Mouse (Mus musculus): ENCODE results near the gene Mfap1b. TPM values are rescaled to one million over a fixed set of nuclear protein-coding genes. Genes with fewer than 3 reads are reported as not detected.

Gene Mfap1b
- polyA plus RNA-seq, 1 experiment from 2014 or later: 79.7 TPM

DNA sequence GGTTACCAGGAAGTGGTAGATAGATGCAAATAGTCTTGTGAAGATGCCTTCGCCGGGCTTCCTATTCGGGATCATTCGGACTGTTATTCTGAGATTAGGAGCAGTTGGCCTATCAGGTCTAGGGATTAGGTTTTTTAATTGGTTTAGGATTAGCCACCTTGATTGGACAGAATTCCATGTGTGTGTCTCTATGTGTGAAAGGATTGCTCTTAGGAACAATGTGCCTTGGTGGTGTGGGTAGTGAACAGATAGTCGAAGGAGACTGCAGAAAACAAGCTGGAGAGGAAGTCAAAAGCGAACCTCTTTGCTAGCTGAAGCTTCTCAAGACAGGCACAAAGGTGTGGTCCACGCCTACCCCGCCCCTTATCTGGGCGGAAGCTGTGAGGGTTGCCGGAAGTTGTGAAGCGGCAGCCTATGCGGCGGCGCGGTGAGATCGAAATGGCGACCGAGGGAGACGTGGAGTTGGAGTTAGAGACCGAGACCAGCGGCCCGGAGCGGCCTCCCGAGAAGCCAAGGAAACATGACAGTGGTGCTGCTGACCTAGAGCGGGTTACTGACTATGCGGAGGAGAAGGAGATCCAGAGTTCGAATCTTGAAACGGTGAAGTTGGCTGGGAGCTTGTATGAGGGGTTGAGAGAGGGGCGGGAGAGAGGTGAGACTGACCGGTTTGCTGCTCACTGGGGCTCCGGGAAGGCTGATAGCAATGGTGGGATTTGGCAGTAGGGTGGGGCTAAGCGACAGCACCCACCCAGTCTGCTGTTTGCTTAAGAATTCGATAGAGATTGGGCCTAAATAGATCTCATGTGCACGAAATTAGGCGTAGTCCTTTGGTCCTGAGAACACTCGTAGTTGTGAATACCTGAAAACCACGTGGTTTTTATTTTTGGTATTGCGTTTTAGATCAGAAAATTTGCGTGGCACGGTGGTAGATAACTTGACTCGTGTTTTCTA, 16.9 kb downstream of the Mfap1b start, which contains the start of gene Serinc4:
Gene Serinc4 (minus strand): TSS at position 90 of the 951 bp plus-strand sequence.
- Histone ChIP-seq H3K4me1 (replicated peaks) (peaks cover 24% of the 10 kb centered on the region), H3K4me3 (peak within 1 kb of the TSS; percentile 78), H3K27me3 (no peaks in the 10 kb centered on the region), H3K4me2 (peak within 1 kb of the TSS; percentile 70), H3K9me3 (no peaks in the 10 kb centered on the region), H3K27ac (peak within 1 kb of the TSS; percentile 76), H3K9ac (peak within 1 kb of the TSS; percentile 83), H3K36me3 (peaks cover 46% of the 10 kb centered on the region)
- whole genome bisulfite sequencing: 6% methylated on average over 41 of the region's 41 CpGs
- ATAC-seq (ENCODE audit: low FRiP score): peak; percentile 91

DNA sequence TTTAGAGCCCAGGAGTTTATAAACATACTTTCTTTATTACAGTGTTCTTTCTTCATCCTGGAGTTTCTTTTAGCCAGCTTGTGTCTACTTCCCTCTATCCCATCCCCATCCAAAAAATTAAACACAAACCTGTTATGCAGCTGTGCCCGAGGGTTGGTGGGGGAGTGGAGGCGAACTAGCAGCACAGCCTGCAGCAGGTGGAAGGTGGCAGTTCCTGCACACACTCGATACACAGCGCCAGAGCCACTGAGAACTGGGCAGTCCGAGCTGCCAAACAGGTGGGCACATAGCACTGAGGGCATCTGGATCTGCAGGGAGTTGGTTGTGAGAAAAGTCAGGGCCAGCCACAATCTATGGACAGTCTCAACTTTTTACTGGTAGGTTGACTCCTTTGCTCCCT, 18.3 kb downstream of the Mfap1b start:
- 80% methylated on average over 5 of the region's 5 CpGs for WGBS
- peaks cover 49% of the 10 kb centered on the region for H3K36me3 ChIP-seq
- ATAC-seq (ENCODE audit: low FRiP score): no peak
- H3K4me3 ChIP-seq: no peak overlapping the region
- no peak overlapping the region for H3K9ac ChIP-seq
- H3K27ac ChIP-seq: no peak overlapping the region
- peaks cover 35% of the 10 kb centered on the region for H3K4me1 ChIP-seq (replicated peaks)
- no peak overlapping the region for H3K4me2 ChIP-seq
- H3K9me3 ChIP-seq: no peaks in the 10 kb centered on the region
- H3K27me3 ChIP-seq: no peaks in the 10 kb centered on the region

DNA sequence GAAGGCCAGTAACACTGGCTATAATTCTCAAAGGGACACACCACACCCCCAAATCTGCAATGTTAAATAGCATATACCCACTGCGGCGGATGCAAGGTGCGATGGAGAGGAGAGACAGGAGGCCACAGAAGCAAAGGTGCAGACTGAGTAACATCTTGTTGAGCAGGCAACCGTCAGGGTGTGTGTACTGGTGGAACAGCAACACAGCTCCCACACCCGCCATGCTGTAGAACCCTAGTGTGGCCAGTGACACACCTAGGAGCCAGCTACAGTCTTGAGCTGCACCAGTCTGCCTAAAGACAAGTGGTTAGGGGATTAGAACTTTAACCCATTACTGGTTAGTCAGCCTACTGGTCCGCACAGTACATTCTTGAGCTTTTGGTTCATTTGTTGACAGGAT, 19.9 kb downstream of the Mfap1b start:
- Histone ChIP-seq H3K9ac (no peak overlapping the region), H3K36me3 (peaks cover 36% of the 10 kb centered on the region), H3K4me2 (no peak overlapping the region), H3K4me3 (no peak overlapping the region), H3K9me3 (no peaks in the 10 kb centered on the region), H3K27ac (no peak overlapping the region), H3K27me3 (no peaks in the 10 kb centered on the region), H3K4me1 (replicated peaks) (peaks cover 41% of the 10 kb centered on the region)
- ATAC-seq (ENCODE audit: low FRiP score): no peak
- WGBS: 91% methylated on average over 6 of the region's 6 CpGs

DNA sequence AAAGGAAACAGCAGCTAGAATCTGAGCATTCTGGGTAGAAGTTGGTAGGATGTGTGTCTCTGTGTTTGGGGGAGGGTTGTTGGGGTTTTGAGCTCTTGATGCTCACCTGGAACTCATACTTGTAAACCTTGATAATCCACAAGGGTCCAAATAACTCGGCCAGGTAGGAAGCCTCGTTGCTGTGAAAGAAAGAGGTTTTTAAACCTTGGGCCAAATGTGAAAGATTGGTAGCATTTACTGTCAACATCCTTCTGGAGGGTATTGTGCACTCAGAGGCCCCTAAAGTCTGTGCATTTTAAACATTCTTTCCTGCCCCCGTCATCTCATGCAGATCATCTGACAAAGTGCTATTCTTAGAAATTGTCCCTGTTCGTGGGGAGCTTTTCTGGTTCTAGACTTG, 20.9 kb downstream of the Mfap1b start, which contains the start of gene Hypk:
Gene Hypk (plus strand): TSS at position 301 of the 400 bp plus-strand sequence.
- no peak within 1 kb of the TSS for H3K27ac ChIP-seq
- H3K4me2 ChIP-seq: no peak within 1 kb of the TSS
- H3K4me3 ChIP-seq: no peak within 1 kb of the TSS
- no peak within 1 kb of the TSS for H3K9ac ChIP-seq
- 80% methylated on average over 4 of the region's 4 CpGs for WGBS
- peaks cover 31% of the 10 kb centered on the region for H3K36me3 ChIP-seq
- peaks cover 42% of the 10 kb centered on the region for H3K4me1 ChIP-seq (replicated peaks)
- H3K9me3 ChIP-seq: no peaks in the 10 kb centered on the region
- H3K27me3 ChIP-seq: no peaks in the 10 kb centered on the region
- ATAC-seq (ENCODE audit: low FRiP score): no peak

DNA sequence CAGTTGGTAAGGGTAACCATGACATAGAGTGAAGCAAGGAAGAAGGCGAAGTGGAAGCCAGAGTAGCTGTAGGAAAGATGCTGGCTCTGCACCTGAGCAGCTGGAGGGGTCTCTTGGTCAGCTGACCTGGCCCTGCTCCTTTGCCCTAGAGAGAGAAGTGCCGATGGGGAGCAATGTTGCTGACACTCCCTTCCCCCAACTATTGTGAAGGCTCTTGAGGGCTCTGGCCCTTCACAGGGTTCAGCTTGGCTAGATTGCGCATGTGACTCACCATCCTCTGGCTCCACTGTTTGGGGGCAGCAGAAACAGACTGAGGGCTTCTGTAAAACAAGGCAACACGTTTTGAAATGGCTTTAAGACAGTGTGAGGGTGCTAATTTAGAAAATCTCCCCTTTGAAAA, 21.5 kb downstream of the Mfap1b start:
- 86% methylated on average over 4 of the region's 4 CpGs for WGBS
- no peaks in the 10 kb centered on the region for H3K9me3 ChIP-seq
- peaks cover 39% of the 10 kb centered on the region for H3K4me1 ChIP-seq (replicated peaks)
- H3K9ac ChIP-seq: no peak overlapping the region
- no peak overlapping the region for H3K4me3 ChIP-seq
- no peak overlapping the region for H3K27ac ChIP-seq
- no peak for ATAC-seq (ENCODE audit: low FRiP score)
- H3K36me3 ChIP-seq: peaks cover 31% of the 10 kb centered on the region
- H3K4me2 ChIP-seq: no peak overlapping the region
- H3K27me3 ChIP-seq: no peaks in the 10 kb centered on the region

DNA sequence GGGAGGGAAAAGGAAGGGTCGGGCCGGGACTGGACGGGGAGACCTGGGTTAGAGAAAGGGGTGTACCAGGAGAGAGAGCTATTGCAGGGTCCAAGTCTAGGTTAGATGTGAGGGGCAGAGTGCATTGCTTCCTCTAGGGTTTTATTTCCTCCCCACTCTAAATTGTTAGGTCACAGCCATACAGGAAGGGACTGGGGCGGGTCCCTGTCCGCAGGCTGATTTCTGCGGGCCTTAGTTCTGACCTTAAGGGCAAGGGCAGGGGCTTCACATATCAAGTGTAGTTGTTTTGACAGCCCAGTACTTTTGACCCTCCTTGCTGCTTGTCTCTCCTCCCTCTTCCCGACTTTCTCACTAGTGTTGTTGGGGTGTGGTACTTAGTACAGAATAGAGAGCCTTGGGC, 23.8 kb downstream of the Mfap1b start:
- Histone ChIP-seq H3K4me1 (replicated peaks) (peaks cover 28% of the 10 kb centered on the region), H3K27ac (peak overlapping the region; percentile 98), H3K9ac (peak overlapping the region; percentile 95), H3K27me3 (no peaks in the 10 kb centered on the region), H3K36me3 (peaks cover 31% of the 10 kb centered on the region), H3K4me3 (peak overlapping the region; percentile 93), H3K4me2 (peak overlapping the region; percentile 84), H3K9me3 (no peaks in the 10 kb centered on the region)
- ATAC-seq (ENCODE audit: low FRiP score): 0 out of 2 replicates have a peak, but pooled peaks have one; percentile 0
- 3% methylated on average over 7 of the region's 7 CpGs for WGBS

DNA sequence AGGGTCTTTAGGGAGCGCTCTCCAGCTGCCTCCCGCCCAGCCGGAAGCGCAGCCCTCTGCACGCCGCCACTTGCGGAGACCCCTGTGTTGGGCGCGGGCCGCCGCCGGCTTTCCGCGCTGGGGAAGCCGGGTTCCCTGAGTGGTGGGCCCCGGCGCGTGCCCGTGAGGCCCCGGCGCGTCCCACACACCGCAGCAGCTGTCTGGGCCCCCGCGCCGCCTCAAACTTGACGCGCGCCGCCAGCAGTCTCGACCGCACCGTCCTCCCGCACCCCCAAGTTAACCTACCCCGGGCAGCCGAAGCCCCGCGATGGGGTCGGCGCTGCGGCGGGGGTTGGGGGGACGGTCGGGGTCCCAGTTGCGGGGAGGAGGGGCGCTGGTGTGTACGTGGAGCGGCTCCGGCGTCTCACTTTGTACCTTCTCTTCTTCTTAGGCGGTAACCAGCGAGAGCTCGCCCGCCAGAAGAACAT, 24.3 kb downstream of the Mfap1b start:
- peak overlapping the region; percentile 93 for H3K4me3 ChIP-seq

DNA sequence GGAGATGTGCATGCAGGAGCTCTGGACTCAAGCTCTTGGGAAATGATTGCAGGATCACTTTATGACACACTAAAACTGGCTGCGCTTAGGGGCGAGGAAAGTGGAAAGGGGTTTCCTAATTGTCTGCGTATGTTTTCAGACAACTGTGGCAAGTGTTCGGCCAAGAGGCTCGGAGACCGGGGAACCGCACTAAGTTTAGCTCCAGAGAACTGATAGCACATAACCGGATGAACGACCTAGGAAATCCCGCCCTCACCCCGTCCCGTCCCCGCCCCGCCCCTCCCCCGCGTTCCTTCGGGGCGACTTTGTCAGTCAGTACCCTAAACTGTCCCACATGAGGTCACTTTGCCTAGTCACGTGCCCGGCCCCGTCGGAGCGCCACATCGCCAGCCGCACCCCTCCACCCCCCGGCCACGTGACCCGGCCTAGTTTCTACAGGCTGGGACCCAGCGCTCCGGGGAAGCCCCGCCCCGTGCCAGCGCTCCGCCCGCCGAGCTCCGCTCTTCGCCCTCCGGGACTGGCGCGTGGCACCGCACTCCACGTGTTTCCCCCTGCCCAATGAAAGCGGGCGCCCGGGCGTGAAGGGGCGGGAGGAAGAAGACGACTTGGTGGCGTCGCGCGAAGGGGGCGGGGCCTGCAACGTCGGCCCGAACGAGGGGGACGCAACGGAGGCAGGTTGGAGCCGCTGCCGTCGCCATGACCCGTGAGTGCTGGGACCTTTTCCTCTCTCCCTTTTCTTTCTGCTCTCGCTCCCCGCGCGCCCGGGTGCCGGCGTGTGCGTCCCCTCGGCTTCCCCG, 24.9 kb downstream of the Mfap1b start, which contains the start of gene Serf2:
Gene Serf2 (plus strand): TSS at position 457 of the 797 bp plus-strand sequence.
- peak within 1 kb of the TSS; percentile 84 for H3K4me2 ChIP-seq
- peak within 1 kb of the TSS; percentile 95 for H3K9ac ChIP-seq
- H3K4me1 ChIP-seq (replicated peaks): peaks cover 27% of the 10 kb centered on the region
- ATAC-seq (ENCODE audit: low FRiP score): peak; percentile 99
- peak within 1 kb of the TSS; percentile 93 for H3K4me3 ChIP-seq
- peak within 1 kb of the TSS; percentile 98 for H3K27ac ChIP-seq
- H3K36me3 ChIP-seq: peaks cover 26% of the 10 kb centered on the region
- H3K9me3 ChIP-seq: no peaks in the 10 kb centered on the region
- no peaks in the 10 kb centered on the region for H3K27me3 ChIP-seq
- WGBS: under 1% methylated on average over 73 of the region's 74 CpGs

More for the DNA sequence above, 24.3 kb downstream of the Mfap1b start:
- Histone ChIP-seq H3K4me2 (peak overlapping the region; percentile 84), H3K27me3 (no peaks in the 10 kb centered on the region), H3K9ac (peak overlapping the region; percentile 95), H3K27ac (peak overlapping the region; percentile 98), H3K9me3 (no peaks in the 10 kb centered on the region), H3K4me1 (replicated peaks) (peaks cover 28% of the 10 kb centered on the region), H3K36me3 (peaks cover 31% of the 10 kb centered on the region)
- peak; percentile 80 for ATAC-seq (ENCODE audit: low FRiP score)
- under 1% methylated on average over 52 of the region's 54 CpGs for WGBS

DNA sequence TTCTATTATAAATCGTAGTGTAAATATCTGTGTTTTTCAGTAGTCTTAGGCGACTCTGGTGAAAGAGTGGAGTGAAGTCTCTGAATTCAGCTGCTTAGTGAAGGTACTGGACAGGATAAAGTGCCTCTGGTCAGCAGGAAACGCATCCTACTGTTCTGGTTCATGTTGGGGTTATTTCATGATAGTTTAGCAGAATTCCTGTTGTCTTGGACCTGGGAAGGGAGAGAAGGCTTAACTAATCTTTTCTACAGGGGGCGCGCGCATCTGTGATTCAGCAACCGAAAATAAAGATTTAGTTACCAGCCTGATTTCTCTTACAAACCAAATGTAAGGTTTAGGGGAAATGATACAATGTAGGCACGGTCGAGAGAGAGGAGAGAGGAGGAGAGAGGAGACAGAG, 25.7 kb downstream of the Mfap1b start:
- H3K9ac ChIP-seq: peak overlapping the region; percentile 58; the same call in 1 of the 2 replicates
- H3K9me3 ChIP-seq: no peaks in the 10 kb centered on the region
- H3K36me3 ChIP-seq: peaks cover 18% of the 10 kb centered on the region
- H3K4me1 ChIP-seq (replicated peaks): peaks cover 24% of the 10 kb centered on the region
- H3K27ac ChIP-seq: peak overlapping the region; percentile 84
- no peak for ATAC-seq (ENCODE audit: low FRiP score)
- peaks cover 2% of the 10 kb centered on the region for H3K27me3 ChIP-seq
- 17% methylated on average over 9 of the region's 9 CpGs for WGBS
- peak overlapping the region; percentile 84 for H3K4me2 ChIP-seq
- H3K4me3 ChIP-seq: peak overlapping the region; percentile 93

DNA sequence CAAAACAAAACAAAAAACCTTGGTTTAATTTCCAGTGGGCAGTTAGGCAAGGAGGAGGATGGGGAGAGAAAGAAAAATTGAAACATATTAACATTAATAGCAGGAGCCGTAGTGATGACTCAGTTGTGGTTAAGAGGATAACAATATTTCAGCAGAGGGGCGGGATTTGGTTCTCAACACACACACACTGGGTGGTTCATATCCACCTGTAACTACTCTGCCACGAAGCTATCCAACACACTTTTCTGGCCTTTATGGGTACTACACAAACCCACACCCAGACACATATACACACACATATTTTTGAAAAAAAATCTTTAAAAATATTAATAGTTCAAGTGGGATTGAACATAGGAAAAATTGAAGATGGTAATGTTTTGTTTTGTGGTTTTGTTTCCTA, 26.9 kb downstream of the Mfap1b start:
- H3K27me3 ChIP-seq: peaks cover 13% of the 10 kb centered on the region
- no peak overlapping the region for H3K4me2 ChIP-seq
- WGBS: 93% methylated on average over 3 of the region's 3 CpGs
- peaks cover 7% of the 10 kb centered on the region; the same call in 1 of the 2 replicates for H3K36me3 ChIP-seq
- H3K27ac ChIP-seq: no peak overlapping the region
- peaks cover 32% of the 10 kb centered on the region for H3K4me1 ChIP-seq (replicated peaks)
- H3K4me3 ChIP-seq: no peak overlapping the region
- H3K9me3 ChIP-seq: no peaks in the 10 kb centered on the region
- no peak for ATAC-seq (ENCODE audit: low FRiP score)
- H3K9ac ChIP-seq: no peak overlapping the region

DNA sequence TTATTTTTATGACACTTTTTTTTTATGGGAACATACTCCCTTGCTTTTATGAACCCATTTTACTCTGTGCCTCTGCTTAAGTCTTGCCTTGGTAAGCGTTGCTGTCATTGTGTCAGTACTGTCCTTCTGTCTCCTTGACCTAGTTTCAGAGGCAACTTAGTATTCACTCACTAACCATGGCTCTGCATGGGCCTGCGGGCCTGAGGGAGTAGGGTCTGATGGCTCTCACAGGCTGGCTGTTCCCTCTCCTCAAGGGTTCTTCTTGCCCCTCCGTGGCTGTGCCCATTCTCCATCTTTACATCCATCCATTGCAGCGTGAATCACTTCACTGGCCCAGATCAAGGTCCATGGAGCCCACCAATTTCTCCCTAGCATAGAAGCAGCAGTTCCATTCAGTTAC, 27.4 kb downstream of the Mfap1b start:
- Histone ChIP-seq H3K36me3 (peaks cover 6% of the 10 kb centered on the region; the same call in 1 of the 2 replicates), H3K4me2 (no peak overlapping the region), H3K27me3 (peaks cover 18% of the 10 kb centered on the region), H3K4me1 (replicated peaks) (peaks cover 35% of the 10 kb centered on the region), H3K27ac (no peak overlapping the region), H3K4me3 (no peak overlapping the region), H3K9me3 (no peaks in the 10 kb centered on the region), H3K9ac (no peak overlapping the region)
- ATAC-seq (ENCODE audit: low FRiP score): no peak
- WGBS: 79% methylated on average over 4 of the region's 4 CpGs

DNA sequence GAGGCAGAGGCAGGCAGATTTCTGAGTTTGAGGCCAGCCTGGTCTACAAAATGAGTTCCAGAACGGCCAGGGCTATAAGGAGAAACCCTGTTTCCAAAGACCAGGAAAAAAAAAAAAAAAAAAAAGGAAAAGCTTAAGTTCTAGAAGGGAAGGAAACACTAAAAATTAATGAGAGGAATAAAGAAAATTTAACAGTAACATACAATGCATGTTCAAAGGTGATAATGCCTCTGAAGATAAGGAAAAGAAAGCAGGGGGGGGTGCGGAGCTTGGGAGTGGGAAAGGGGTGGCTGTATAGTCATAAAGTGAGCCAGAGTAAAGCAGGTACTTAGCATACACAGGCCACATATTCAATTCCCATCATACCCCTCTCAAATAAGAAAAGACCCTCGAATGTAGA, 28.8 kb downstream of the Mfap1b start:
- 89% methylated on average over 3 of the region's 3 CpGs for WGBS
- no peak for ATAC-seq (ENCODE audit: low FRiP score)
- no peak overlapping the region for H3K4me3 ChIP-seq
- H3K36me3 ChIP-seq: peaks cover under 1% of the 10 kb centered on the region; the same call in 1 of the 2 replicates
- H3K27me3 ChIP-seq: peaks cover 30% of the 10 kb centered on the region
- peaks cover 22% of the 10 kb centered on the region for H3K4me1 ChIP-seq (replicated peaks)
- no peak overlapping the region for H3K27ac ChIP-seq
- H3K4me2 ChIP-seq: no peak overlapping the region
- H3K9ac ChIP-seq: no peak overlapping the region
- H3K9me3 ChIP-seq: no peaks in the 10 kb centered on the region

Data from hindbrain, embryonic 13.5 days (tissue).